In genomic region chr10:77416666-77417239, GRCm38 (mm10) we compare ENCODE assay signal across 9 mouse cellular contexts. TPM values are rescaled to one million over a fixed set of nuclear protein-coding genes. Genes with fewer than 3 reads are reported as not detected.
DNase-seq lines count a peak whose midpoint lies in the region; ATAC-seq and TF ChIP-seq lines count a peak whose summit lies in the region.
"Had no signal": no experiment of that assay in that cellular context is flagged by ENCODE, and none has a peak within 500 bp of the region (broad histone marks: within the 10 kb centered on the region; RNA-seq: fewer than 3 reads in every experiment).

No protein-coding gene starts in this region.

- intact Hi-C loops in heart, adult 2 months (cut with DNase I) = loop anchor here (5.0 kb wide), 3 partner anchors 49 to 166 kb away; partner anchors contain the start of gene Pttg1ip

- no peaks in the 10 kb centered on the region for H3K36me3 ChIP-seq in heart, adult 2 months (ENCODE audit: control insufficient read depth, insufficient read depth, low read length)
- no peaks in the 10 kb centered on the region for H3K36me3 ChIP-seq in hindbrain, embryonic 13.5 days
- no peaks in the 10 kb centered on the region for H3K36me3 ChIP-seq in liver, embryonic 16.5 days (ENCODE audit: control insufficient read depth, insufficient read depth)
- H3K36me3 ChIP-seq: G1E had no signal

- H3K27me3 ChIP-seq in heart, adult 2 months (ENCODE audit: control insufficient read depth, insufficient read depth, low read length) = no peaks in the 10 kb centered on the region
- peaks cover 17% of the 10 kb centered on the region for H3K27me3 ChIP-seq in hindbrain, embryonic 13.5 days
- peaks cover 26% of the 10 kb centered on the region for H3K27me3 ChIP-seq in liver, embryonic 16.5 days (ENCODE audit: control insufficient read depth, insufficient read depth, low read depth, low read length)

- TF ChIP-seq EP300 in heart, adult 2 months (IDR thresholded peaks at IDR 0.05; ENCODE audit: insufficient read depth, low read depth, low read length) = no peak

- peak overlapping the region; percentile 72 for H3K4me3 ChIP-seq in heart, adult 2 months
- peak overlapping the region; percentile 73 for H3K4me3 ChIP-seq in bone marrow macrophage, adult 2 months (ENCODE audit: insufficient read depth, low read length)
- H3K4me3 ChIP-seq in hindbrain, embryonic 13.5 days = peak overlapping the region; percentile 80
- H3K4me3 ChIP-seq in liver, embryonic 16.5 days (ENCODE audit: low read depth, low read length) = peak overlapping the region; percentile 66

- peaks cover 12% of the 10 kb centered on the region for H3K4me1 ChIP-seq in heart, adult 2 months (ENCODE audit: control insufficient read depth, insufficient read depth, low read length)
- peaks cover 7% of the 10 kb centered on the region for H3K4me1 ChIP-seq in bone marrow macrophage, adult 2 months (ENCODE audit: control insufficient read depth, insufficient read depth, low read length)
- H3K4me1 ChIP-seq in hindbrain, embryonic 13.5 days (replicated peaks) = peaks cover 22% of the 10 kb centered on the region
- H3K4me1 ChIP-seq in liver, embryonic 16.5 days (ENCODE audit: control insufficient read depth, low read depth, low read length) = peaks cover 8% of the 10 kb centered on the region

- peak overlapping the region; percentile 90 for H3K27ac ChIP-seq in heart, adult 2 months
- H3K27ac ChIP-seq in bone marrow macrophage, adult 2 months (ENCODE audit: insufficient read depth, low read depth, low read length) = no peak overlapping the region
- no peak overlapping the region for H3K27ac ChIP-seq in hindbrain, embryonic 13.5 days
- H3K27ac ChIP-seq in liver, embryonic 16.5 days (ENCODE audit: low read length) = no peak overlapping the region

- no peak for TF ChIP-seq POLR2A in heart, adult 2 months (IDR thresholded peaks at IDR 0.05; ENCODE audit: insufficient read depth, low read depth, low read length)
- TF ChIP-seq POLR2A in bone marrow macrophage, adult 2 months (IDR thresholded peaks at IDR 0.05; ENCODE audit: borderline replicate concordance, low read depth, low read length) = no peak

- no peak for TF ChIP-seq CTCF in heart, adult 2 months (IDR thresholded peaks at IDR 0.05)
- TF ChIP-seq CTCF in bone marrow macrophage, adult 2 months (IDR thresholded peaks at IDR 0.05; ENCODE audit: low read depth, low read length) = no peak

- peak overlapping the region; percentile 96 for H3K4me2 ChIP-seq in hindbrain, embryonic 13.5 days
- H3K4me2 ChIP-seq in liver, embryonic 16.5 days (ENCODE audit: low read depth, low read length) = peak overlapping the region; percentile 81; the same call in 1 of the 2 replicates

- no peak for ATAC-seq in hindbrain, embryonic 13.5 days (ENCODE audit: low FRiP score)
- no peak for ATAC-seq in liver, embryonic 16.5 days (ENCODE audit: low read depth)
- ATAC-seq in megakaryocyte-erythroid progenitor cell, adult 5-6 weeks (replicated peaks; ENCODE audit: low FRiP score, low TSS enrichment, poor library complexity, severe bottlenecking) = no peak

- WGBS in heart, adult 2 months = 30% methylated on average over 24 of the region's 24 CpGs
- WGBS in hindbrain, embryonic 13.5 days = 4% methylated on average over 24 of the region's 24 CpGs
- 8% methylated on average over 24 of the region's 24 CpGs for WGBS in liver, embryonic 16.5 days (ENCODE audit: insufficient replicate concordance)

- peak overlapping the region; percentile 86 for H3K9ac ChIP-seq in heart, adult 2 months (ENCODE audit: low read depth, low read length)
- peak overlapping the region; percentile 88 for H3K9ac ChIP-seq in hindbrain, embryonic 13.5 days
- no peak overlapping the region for H3K9ac ChIP-seq in liver, embryonic 16.5 days (ENCODE audit: low read depth, low read length)

- no peaks in the 10 kb centered on the region for H3K9me3 ChIP-seq in hindbrain, embryonic 13.5 days
- H3K9me3 ChIP-seq in liver, embryonic 16.5 days (replicated peaks; ENCODE audit: control insufficient read depth, low read length) = no peaks in the 10 kb centered on the region

- no peak for DNase-seq in heart, adult 2 months
- DNase-seq in heart, adult 8-10 months (ENCODE audit: low spot score) = no peak
- no peak for DNase-seq in adrenal gland, postnatal 10 days
- DNase-seq in layer of hippocampus, adult 9-10 months (ENCODE audit: low spot score) = no peak

- H3K79me2 ChIP-seq in heart, adult 2 months (replicated peaks; ENCODE audit: control insufficient read depth, insufficient read depth, low read length) = peaks cover 3% of the 10 kb centered on the region

RNA-seq across cellular contexts. Expression of gene Adarb1, which starts 1.3 kb away (rescaled TPM):
- total RNA-seq in heart, adult 2 months (2021) = 10 to 100 TPM; 17.1 to 17.2 TPM
- 11.4 and 17.2 TPM in 2 replicates for polyA plus RNA-seq in heart, adult 2 months (2012; rRNA removed)
- 10 to 100 TPM; 12.4 to 17.7 (median 16.4) TPM for total RNA-seq in heart, adult 8-10 months (2022)
- 0.77 and 0.84 TPM in 2 replicates for polyA plus RNA-seq in bone marrow macrophage, adult 2 months (2012; ENCODE audit: insufficient read depth, insufficient read length, missing spikeins)
- polyA plus RNA-seq in hindbrain, embryonic 13.5 days (2015; fragmentation: Nextera tagmentation; extraction: Ambion mirVana) = 12.0 and 13.4 TPM in 2 replicates
- polyA plus RNA-seq in liver, embryonic 16.5 days (2015; fragmentation: Nextera tagmentation; extraction: Ambion mirVana) = 1.1 and 1.5 TPM in 2 replicates
- 0.28 TPM in 1 of 2 replicates, not detected in the other for total RNA-seq in megakaryocyte-erythroid progenitor cell, adult 5-6 weeks (2014; fragmentation: Nextera tagmentation)
- 1.1 and 3.9 TPM in 2 replicates for total RNA-seq in megakaryocyte-erythroid progenitor cell, adult 5-6 weeks (2017)
- 10 to 100 TPM; 16.7 to 18.2 TPM for total RNA-seq in adrenal gland, postnatal 10 days (2021)
- polyA plus RNA-seq: G1E had no signal
